Mouse (Mus musculus) liver, postnatal 0 days (tissue): ENCODE measurements around the gene Kif16b.

Source experiments
- CTCF ChIP-seq: sonication (generic); IDR thresholded peaks from 2 replicates; pipeline ENCODE4 v1.5.1; 2016; ENCODE audit warnings: antibody characterized with exemption, low read depth
- EP300 ChIP-seq: IDR thresholded peaks from 2 replicates; pipeline ENCODE4 v1.6.1; 2016; ENCODE audit warnings: antibody characterized with exemption, low read depth, mild to moderate bottlenecking

GRCm38 (mm10) chr2:142883625-142883994 is 17.7 kb downstream of the Kif16b start:
- TF ChIP-seq CTCF (no peak), EP300 (no peak)
